Mouse (Mus musculus) heart, adult 2 months (tissue): ENCODE measurements at regions not wholly inside any gene's neighbourhood (a gene's known extent, or its start where the extent isn't known, plus 50 kb on each side); places are given as distances from the start of the nearest gene placed in this dataset.

ENCODE experiments used
- CTCF ChIP-seq: fragments of 200-600 bp; IDR thresholded peaks from 2 replicates; pipeline ENCODE4 v1.8.1; 2022; ENCODE audit warnings: antibody characterized with exemption, mild to moderate bottlenecking, moderate library complexity
- EP300 ChIP-seq: fragments of 200-500 bp; IDR thresholded peaks from 2 replicates; pipeline ENCODE4 v1.6.1; 2011; ENCODE audit warnings: low read depth, low read length, control low read depth; ENCODE audit not compliant: insufficient read depth
- POLR2A ChIP-seq: fragments of 200-500 bp; IDR thresholded peaks from 2 replicates; pipeline ENCODE4 v1.6.1; 2011; ENCODE audit warnings: mild to moderate bottlenecking, low read depth, low read length, control low read depth; ENCODE audit not compliant: insufficient read depth

DNA sequence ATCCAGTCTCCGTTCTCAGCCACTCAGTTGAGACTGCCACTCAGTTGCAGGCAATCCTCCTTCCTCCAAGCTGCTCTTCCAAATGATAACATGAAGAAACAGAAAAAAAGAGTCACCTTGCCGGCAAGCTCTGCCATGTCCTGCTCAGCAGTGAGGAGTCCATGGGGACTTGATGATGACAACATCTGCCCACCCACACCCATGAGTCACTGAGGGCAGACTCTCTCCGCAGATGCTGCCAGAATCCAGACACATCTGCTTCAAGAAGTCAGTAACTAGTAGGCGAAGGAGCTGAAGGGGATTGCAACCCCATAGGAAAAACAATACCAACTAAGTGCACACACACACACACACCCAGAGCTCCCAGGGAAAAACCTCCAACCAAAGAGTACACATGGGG, 263.9 kb upstream of the Nr4a3 start:
- TF ChIP-seq EP300 (no peak), CTCF (no peak), POLR2A (no peak)
